Mouse (Mus musculus): Measurements from ENCODE around the gene Ssbp2. TPM values are rescaled to one million over a fixed set of nuclear protein-coding genes. Genes with fewer than 3 reads are reported as not detected.

The Ssbp2 gene
- polyA plus RNA-seq, 1 experiment from 2014 or later: 123 TPM

DNA sequence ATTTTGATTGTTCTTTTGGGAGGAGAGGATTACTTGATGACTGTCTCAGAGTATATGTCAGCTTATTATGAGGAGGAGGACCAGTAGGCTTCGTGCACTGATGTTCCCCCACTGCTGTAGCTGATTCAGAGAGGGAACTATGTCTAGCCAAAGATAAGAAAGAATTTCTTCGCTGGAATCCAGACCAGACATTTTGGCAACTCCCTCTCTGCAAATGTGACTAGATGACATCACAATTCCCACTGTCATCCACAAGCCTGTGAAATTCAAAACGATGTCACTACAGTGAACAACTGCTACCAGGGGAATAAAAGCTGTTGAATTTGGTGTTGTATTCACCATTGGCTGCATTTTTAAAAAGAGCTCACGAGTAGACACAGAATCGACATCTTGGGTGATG, 11.1 kb upstream of the Ssbp2 start:
- H3K4me2 ChIP-seq: no peak overlapping the region
- 68% methylated on average over 5 of the region's 5 CpGs for WGBS
- H3K27ac ChIP-seq: no peak overlapping the region
- ATAC-seq (replicated peaks; ENCODE audit: low FRiP score): no peak
- no peak overlapping the region for H3K4me3 ChIP-seq (replicated peaks)
- H3K9ac ChIP-seq: no peak overlapping the region
- H3K9me3 ChIP-seq (replicated peaks): no peaks in the 10 kb centered on the region
- no peaks in the 10 kb centered on the region for H3K27me3 ChIP-seq
- H3K4me1 ChIP-seq: no peaks in the 10 kb centered on the region
- H3K36me3 ChIP-seq: no peaks in the 10 kb centered on the region

DNA sequence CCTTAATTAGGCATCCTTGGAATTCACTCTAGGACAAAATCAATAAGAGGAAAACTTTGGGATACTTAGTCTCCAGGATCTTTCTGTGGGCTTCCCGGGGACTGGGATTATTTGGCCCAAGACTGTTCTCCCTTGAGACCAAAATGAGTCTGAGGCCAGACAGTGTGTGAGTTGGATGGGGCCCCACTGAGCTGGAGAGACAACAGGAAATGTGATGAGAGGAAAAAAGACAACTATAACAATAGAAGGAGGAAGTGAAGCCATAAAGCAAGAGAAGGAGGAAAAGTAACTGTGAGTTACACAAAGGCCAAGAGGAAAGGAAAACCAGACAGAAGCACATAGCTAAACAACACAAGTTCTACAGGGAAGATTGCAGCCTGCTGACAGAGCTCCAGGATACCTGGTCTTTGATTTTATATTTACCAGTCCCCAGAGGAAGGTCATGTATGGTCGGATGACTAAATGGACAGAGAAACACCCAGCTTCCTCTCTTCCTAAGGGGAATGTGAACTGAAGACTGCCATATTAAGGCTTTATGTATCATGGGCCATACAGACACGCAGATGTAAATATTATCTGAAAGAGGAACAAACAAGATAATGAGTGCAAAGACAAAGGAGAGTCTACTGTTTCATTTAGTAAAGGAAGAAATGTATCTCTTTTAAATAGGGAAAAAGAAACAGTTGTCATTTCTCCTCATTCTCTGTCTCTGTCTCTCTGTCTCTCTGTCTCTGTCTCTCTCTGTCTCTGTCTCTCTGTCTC, 8.5 kb upstream of the Ssbp2 start:
- Histone ChIP-seq H3K27me3 (no peaks in the 10 kb centered on the region), H3K9ac (no peak overlapping the region), H3K4me1 (no peaks in the 10 kb centered on the region), H3K36me3 (no peaks in the 10 kb centered on the region), H3K27ac (no peak overlapping the region), H3K9me3 (replicated peaks) (no peaks in the 10 kb centered on the region), H3K4me3 (replicated peaks) (no peak overlapping the region), H3K4me2 (no peak overlapping the region)
- 66% methylated on average over 3 of the region's 3 CpGs for whole genome bisulfite sequencing
- ATAC-seq (replicated peaks; ENCODE audit: low FRiP score): no peak

DNA sequence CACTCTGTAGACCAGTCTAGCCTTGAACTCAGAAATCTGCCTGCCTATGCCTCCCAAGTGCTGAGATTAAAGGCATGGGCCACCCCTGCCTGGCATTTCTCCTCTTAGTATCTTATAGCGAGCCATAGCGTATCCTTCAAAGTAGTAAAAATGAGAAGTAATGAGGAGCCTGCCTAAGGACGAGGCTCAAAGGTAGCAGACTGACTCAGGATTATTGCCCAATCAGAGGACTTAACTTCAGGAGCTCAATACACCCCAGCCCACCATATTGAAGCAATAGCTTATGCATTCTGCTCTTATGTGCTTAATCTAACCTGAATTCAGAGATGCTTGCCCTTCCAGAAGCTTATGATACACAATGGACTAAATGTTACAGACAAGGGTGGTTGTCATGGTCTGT, 7.8 kb upstream of the Ssbp2 start:
- 97% methylated on average over 3 of the region's 3 CpGs for WGBS
- ATAC-seq (replicated peaks; ENCODE audit: low FRiP score): no peak
- no peak overlapping the region for H3K27ac ChIP-seq
- no peak overlapping the region for H3K9ac ChIP-seq
- no peaks in the 10 kb centered on the region for H3K36me3 ChIP-seq
- no peaks in the 10 kb centered on the region for H3K9me3 ChIP-seq (replicated peaks)
- H3K27me3 ChIP-seq: no peaks in the 10 kb centered on the region
- no peak overlapping the region for H3K4me2 ChIP-seq
- H3K4me1 ChIP-seq: no peaks in the 10 kb centered on the region
- H3K4me3 ChIP-seq (replicated peaks): no peak overlapping the region

DNA sequence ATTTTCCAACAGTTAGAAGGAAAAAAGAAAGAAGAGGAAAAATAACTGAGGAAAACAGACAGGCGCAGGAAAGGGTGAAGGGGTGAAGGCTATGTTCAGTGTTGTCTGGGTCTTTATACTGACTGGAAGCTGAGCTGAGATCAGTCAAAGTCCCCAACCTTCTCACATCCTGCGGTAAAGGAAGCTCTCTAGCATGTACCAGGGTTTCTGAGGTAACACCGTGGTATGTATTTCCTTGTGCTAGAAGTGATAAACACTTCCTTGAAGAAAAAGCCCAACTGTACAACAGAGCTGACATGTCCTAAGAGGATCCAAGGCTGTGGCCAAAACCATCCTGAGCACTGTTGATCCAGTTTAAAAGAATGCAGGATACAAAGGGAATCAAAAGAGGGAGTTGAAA, 6.8 kb upstream of the Ssbp2 start:
- Histone ChIP-seq H3K9me3 (replicated peaks) (no peaks in the 10 kb centered on the region), H3K4me3 (replicated peaks) (no peak overlapping the region), H3K9ac (no peak overlapping the region), H3K4me1 (no peaks in the 10 kb centered on the region), H3K27ac (no peak overlapping the region), H3K27me3 (no peaks in the 10 kb centered on the region), H3K4me2 (no peak overlapping the region), H3K36me3 (no peaks in the 10 kb centered on the region)
- WGBS: 83% methylated on average over 3 of the region's 3 CpGs
- ATAC-seq (replicated peaks; ENCODE audit: low FRiP score): no peak

DNA sequence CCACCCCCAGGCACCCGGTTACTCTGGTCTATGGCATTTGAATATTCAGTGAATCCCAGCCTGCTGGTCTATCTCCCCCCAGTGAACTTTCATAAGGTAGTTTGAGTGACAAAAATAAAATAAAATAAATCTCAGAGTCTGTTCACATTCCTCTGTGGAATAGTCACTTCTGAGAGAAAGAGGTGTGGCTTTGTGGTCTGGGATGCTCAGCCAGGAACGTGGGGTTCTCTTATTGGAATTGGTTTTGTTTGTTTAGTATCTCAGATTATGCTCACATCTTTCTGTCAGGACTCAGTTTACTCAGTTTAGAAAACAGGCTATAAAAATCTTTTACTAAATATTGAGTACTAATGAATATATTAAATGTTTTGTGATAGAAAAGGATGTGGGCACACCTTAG, 4.0 kb upstream of the Ssbp2 start:
- Histone ChIP-seq H3K9ac (no peak overlapping the region), H3K36me3 (no peaks in the 10 kb centered on the region)

DNA sequence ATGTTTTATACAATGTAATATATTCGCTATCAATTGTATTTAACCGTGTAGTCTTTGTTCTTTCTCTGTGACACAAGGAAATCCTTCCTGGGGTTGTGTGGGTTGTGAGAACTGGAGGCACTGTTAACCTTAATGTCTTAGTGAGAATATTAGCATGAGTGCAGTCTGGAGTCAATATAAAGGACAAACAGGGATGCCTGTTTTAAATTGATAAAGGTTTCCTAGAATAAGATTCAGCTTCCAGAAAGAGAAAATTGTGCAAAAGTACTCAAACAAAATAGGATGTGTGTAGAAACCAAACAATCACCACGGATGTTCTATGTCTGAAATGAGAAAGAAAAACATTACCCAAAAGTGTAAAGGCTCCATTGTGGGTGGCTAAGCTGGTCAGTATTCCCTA, 3.3 kb upstream of the Ssbp2 start:
- Histone ChIP-seq H3K36me3 (no peaks in the 10 kb centered on the region), H3K9ac (no peak overlapping the region), H3K27ac (no peak overlapping the region), H3K4me1 (peaks cover 10% of the 10 kb centered on the region), H3K9me3 (replicated peaks) (no peaks in the 10 kb centered on the region), H3K4me3 (replicated peaks) (no peak overlapping the region), H3K27me3 (no peaks in the 10 kb centered on the region), H3K4me2 (no peak overlapping the region)
- ATAC-seq (replicated peaks; ENCODE audit: low FRiP score): no peak
- WGBS: 75% methylated on average over 3 of the region's 3 CpGs

More for the DNA sequence above, 4.0 kb upstream of the Ssbp2 start:
- H3K4me3 ChIP-seq (replicated peaks): no peak overlapping the region
- H3K27me3 ChIP-seq: no peaks in the 10 kb centered on the region
- no peak overlapping the region for H3K27ac ChIP-seq
- 52% methylated on average over 2 of the region's 2 CpGs for WGBS
- no peaks in the 10 kb centered on the region for H3K9me3 ChIP-seq (replicated peaks)
- peaks cover 10% of the 10 kb centered on the region for H3K4me1 ChIP-seq
- ATAC-seq (replicated peaks; ENCODE audit: low FRiP score): no peak
- no peak overlapping the region for H3K4me2 ChIP-seq

DNA sequence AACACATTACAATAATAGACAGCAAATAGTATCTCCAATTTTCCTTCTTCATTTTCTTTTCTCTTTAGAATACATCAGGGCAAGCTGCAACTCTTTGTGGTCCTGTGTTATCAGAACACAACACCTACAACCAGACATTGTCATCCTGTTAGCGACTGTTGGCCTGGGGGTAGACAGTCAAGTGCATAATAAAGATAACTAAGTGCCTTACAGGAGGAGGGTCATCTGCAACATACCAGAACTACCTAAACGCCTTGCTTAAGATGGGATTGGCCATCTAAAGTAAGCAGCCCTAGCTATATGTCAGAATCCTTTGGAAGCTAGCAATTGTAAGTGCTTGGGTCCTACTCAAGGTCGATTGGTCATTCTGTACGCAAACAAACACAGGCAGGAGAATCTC, 2.1 kb upstream of the Ssbp2 start:
- H3K36me3 ChIP-seq: no peaks in the 10 kb centered on the region
- no peak for ATAC-seq (replicated peaks; ENCODE audit: low FRiP score)

DNA sequence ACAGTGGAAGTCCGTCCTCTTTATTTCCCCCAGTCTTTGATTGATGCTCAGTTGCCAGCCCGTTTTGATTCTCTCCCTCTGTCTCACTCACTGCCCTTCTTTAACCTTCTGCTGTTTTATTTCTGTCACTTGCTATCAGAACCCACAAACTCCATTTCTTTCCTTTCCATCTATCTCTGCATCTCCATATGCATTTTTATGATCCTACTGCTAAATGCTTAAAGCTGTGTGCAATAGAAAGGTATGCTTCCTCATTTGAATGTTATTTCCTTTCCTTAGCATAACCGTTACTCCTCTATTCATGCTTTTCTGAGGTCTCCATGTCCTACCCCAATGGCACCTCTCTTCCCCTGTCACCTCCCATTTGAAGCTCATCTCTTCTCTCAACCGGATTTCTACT, 594 bp upstream of the Ssbp2 start:
- 46% methylated on average over 4 of the region's 4 CpGs for WGBS
- no peaks in the 10 kb centered on the region for H3K36me3 ChIP-seq
- no peaks in the 10 kb centered on the region for H3K9me3 ChIP-seq (replicated peaks)
- H3K27me3 ChIP-seq: no peaks in the 10 kb centered on the region
- H3K4me1 ChIP-seq: peaks cover 17% of the 10 kb centered on the region
- ATAC-seq (replicated peaks; ENCODE audit: low FRiP score): no peak
- H3K4me3 ChIP-seq (replicated peaks): no peak overlapping the region
- no peak overlapping the region; the same call in 1 of the 2 replicates for H3K4me2 ChIP-seq
- H3K9ac ChIP-seq: no peak overlapping the region
- 0 out of 2 replicates have a peak overlapping the region, but pooled peaks have one; percentile 93 for H3K27ac ChIP-seq

More for the DNA sequence above, 2.1 kb upstream of the Ssbp2 start:
- H3K4me2 ChIP-seq: no peak overlapping the region
- peaks cover 15% of the 10 kb centered on the region for H3K4me1 ChIP-seq
- no peaks in the 10 kb centered on the region for H3K9me3 ChIP-seq (replicated peaks)
- H3K27ac ChIP-seq: no peak overlapping the region
- H3K9ac ChIP-seq: no peak overlapping the region
- no peak overlapping the region for H3K4me3 ChIP-seq (replicated peaks)
- no peaks in the 10 kb centered on the region for H3K27me3 ChIP-seq
- 78% methylated on average over 4 of the region's 4 CpGs for WGBS

DNA sequence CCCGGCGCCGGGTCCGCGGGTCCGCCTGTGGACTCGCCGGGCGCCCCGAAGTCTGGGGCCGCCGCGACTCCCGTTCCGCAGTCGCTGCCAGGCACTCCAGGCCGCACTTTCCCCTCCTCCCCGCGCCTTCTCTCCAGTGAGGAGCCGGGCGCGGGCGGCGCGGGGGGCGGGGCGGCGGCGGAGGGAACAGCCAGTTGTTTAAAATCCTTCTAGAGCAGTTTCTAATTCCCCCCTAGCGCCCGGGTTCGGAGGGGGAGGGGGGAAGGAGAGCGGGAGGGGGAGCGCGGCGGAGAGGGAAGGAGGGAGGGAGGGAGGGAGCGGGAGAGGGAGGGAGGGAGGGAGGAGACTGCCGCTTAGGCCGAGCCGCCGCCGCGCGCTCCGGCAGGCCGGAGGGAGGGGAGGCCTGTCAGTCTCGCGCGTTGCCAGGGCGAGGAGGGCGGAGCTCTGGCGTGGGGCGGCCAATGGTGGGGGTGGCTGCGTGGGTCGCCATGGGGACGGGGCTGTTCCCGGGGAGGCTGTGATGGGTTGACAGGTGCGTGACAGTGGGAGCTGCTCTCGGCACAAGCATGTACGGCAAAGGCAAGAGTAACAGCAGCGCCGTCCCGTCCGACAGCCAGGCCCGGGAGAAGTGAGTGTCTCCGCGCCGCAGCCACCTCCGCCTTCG, 670 bp downstream of the Ssbp2 start:
- 0% methylated on average over 58 of the region's 70 CpGs for WGBS
- Histone ChIP-seq H3K27me3 (no peaks in the 10 kb centered on the region), H3K9me3 (replicated peaks) (no peaks in the 10 kb centered on the region), H3K4me2 (peak overlapping the region; percentile 83), H3K27ac (peak overlapping the region; percentile 97), H3K9ac (peak overlapping the region; percentile 91), H3K36me3 (no peaks in the 10 kb centered on the region), H3K4me3 (replicated peaks) (peak overlapping the region; percentile 94), H3K4me1 (peaks cover 20% of the 10 kb centered on the region)
- ATAC-seq (replicated peaks; ENCODE audit: low FRiP score): peak; percentile 98

DNA sequence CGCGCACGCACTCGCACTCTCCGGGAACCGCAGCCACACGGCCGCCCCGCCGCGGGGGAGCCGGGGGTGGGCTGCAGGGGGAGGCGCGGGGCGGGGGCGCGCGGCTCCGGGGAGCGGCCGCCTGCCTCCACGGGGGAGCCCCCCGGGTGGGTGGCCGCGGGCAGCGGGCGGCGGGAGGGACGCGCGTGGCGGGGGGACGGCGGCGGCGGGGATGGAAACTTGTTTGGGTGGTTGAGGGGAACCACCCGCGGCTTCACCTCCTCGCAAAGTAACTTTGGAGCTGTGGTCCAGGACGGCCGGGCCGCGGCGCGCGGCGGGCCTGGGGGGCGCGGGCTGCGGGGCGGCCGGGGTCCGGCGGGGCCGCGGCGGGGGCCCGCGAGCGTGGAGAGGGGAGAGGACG, 1.2 kb downstream of the Ssbp2 start:
- peaks cover 20% of the 10 kb centered on the region for H3K4me1 ChIP-seq
- 1% methylated on average over 48 of the region's 61 CpGs for WGBS
- H3K4me3 ChIP-seq (replicated peaks): peak overlapping the region; percentile 94
- H3K27me3 ChIP-seq: no peaks in the 10 kb centered on the region
- H3K4me2 ChIP-seq: peak overlapping the region; percentile 83
- no peaks in the 10 kb centered on the region for H3K9me3 ChIP-seq (replicated peaks)
- peak overlapping the region; percentile 97 for H3K27ac ChIP-seq
- H3K9ac ChIP-seq: peak overlapping the region; percentile 91
- no peaks in the 10 kb centered on the region for H3K36me3 ChIP-seq
- ATAC-seq (replicated peaks; ENCODE audit: low FRiP score): peak; percentile 37

DNA sequence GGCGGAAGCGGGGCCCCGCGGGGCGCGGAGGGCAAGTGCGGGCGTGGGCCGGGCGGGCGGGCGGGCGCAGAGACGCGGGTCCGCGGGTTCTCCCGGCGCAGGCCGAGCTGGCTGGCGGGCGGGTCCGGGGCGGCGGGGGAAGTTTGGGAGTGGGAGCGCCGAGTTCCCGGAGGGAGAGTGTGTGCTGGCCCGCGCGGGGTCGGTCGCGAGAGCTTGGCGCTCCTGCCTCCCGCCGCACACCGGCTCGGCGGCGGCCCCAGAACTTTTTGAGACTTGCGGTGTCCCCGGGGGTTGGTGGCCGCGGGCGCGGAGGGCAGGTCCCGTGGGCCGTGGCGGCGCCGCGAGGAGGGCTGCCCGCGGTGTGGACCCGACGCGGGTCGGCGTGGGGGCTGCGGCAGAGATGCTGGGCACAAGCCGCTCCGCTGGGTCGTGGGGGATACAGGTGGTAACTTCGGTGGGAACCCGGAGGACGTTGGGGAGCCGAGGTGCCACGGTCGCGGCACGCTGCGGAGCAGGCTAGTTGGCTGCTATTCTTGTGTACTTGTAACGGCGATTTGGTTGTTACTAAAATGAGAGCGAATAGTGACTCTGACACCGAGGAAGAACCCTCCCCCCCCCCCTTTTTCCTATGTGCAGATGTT, 1.7 kb downstream of the Ssbp2 start:
- ATAC-seq (replicated peaks; ENCODE audit: low FRiP score): peak; percentile 6; the same call in 1 of the 2 replicates
- peak overlapping the region; percentile 94 for H3K4me3 ChIP-seq (replicated peaks)
- peak overlapping the region; percentile 83 for H3K4me2 ChIP-seq
- under 1% methylated on average over 65 of the region's 77 CpGs for WGBS
- peaks cover 20% of the 10 kb centered on the region for H3K4me1 ChIP-seq
- no peaks in the 10 kb centered on the region for H3K9me3 ChIP-seq (replicated peaks)
- H3K36me3 ChIP-seq: no peaks in the 10 kb centered on the region
- peak overlapping the region; percentile 91 for H3K9ac ChIP-seq
- H3K27ac ChIP-seq: peak overlapping the region; percentile 97
- H3K27me3 ChIP-seq: no peaks in the 10 kb centered on the region

DNA sequence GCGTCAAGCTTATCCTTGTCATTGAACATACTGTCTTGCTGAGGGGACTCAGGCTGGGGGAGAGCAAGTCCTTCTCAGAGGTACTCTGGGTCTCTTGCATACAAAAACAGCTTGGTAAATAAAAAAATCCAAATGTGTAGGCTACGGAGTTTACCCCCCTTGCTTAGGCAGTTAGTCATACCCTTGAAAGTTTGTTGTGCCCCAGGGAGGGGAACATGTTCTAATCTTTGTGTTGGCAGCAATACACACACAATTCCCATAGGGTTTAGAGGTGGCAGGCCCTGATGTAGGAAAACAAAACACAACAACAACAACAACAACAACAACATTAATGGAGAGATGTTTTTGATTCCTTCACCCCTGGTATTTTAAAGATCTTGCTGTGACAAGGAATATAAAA, 2.3 kb downstream of the Ssbp2 start:
- no peak for ATAC-seq (replicated peaks; ENCODE audit: low FRiP score)
- Histone ChIP-seq H3K9me3 (replicated peaks) (no peaks in the 10 kb centered on the region), H3K4me1 (peaks cover 20% of the 10 kb centered on the region), H3K36me3 (no peaks in the 10 kb centered on the region), H3K9ac (peak overlapping the region; percentile 91), H3K27ac (0 out of 2 replicates have a peak overlapping the region, but pooled peaks have one; percentile 97), H3K4me2 (peak overlapping the region; percentile 83), H3K4me3 (replicated peaks) (peak overlapping the region; percentile 94), H3K27me3 (no peaks in the 10 kb centered on the region)
- 5% methylated on average over 2 of the region's 2 CpGs for WGBS
